Mouse (Mus musculus) urinary bladder, adult 18-20 months (tissue): Measurements from ENCODE around the gene Kcnmb4.

ENCODE experiments used
- DNase-seq, 2 experiments: peaks; one replicate each; pipeline ENCODE4 v3.0.0; 2022; ENCODE audit warnings: low spot score in 2 of 2, mixed read lengths in 2 of 2

The Kcnmb4 gene

GRCm38 (mm10) chr10:116452771-116453170, 20.9 kb downstream of the Kcnmb4 start:
- no peak for DNase-seq

- DNase-seq: no peak
Observed at GRCm38 (mm10) chr10:116450621-116451020, 23.1 kb downstream of the Kcnmb4 start.

- DNase-seq: no peak
Observed at GRCm38 (mm10) chr10:116448166-116448565, 25.5 kb downstream of the Kcnmb4 start.

GRCm38 (mm10) chr10:116447176-116447575, 26.5 kb downstream of the Kcnmb4 start:
- DNase-seq: no peak

- no peak for DNase-seq
Observed at GRCm38 (mm10) chr10:116446040-116446439, 27.6 kb downstream of the Kcnmb4 start.

GRCm38 (mm10) chr10:116444826-116445225, 28.9 kb downstream of the Kcnmb4 start:
- no peak for DNase-seq

- DNase-seq: no peak
Observed at GRCm38 (mm10) chr10:116444371-116444770, 29.3 kb downstream of the Kcnmb4 start.

- no peak for DNase-seq
Observed at GRCm38 (mm10) chr10:116440946-116441345, 32.7 kb downstream of the Kcnmb4 start.

GRCm38 (mm10) chr10:116440088-116440487, 33.6 kb downstream of the Kcnmb4 start:
- DNase-seq: no peak

GRCm38 (mm10) chr10:116435455-116435854, 38.2 kb downstream of the Kcnmb4 start:
- no peak for DNase-seq

GRCm38 (mm10) chr10:116432421-116432820, 41.3 kb downstream of the Kcnmb4 start:
- DNase-seq: no peak

- DNase-seq: no peak
Observed at GRCm38 (mm10) chr10:116428026-116428780, 45.5 kb downstream of the Kcnmb4 start.

GRCm38 (mm10) chr10:116426176-116426575, 47.5 kb downstream of the Kcnmb4 start:
- no peak for DNase-seq

- no peak for DNase-seq
Observed at GRCm38 (mm10) chr10:116424921-116425320, 48.8 kb downstream of the Kcnmb4 start.

GRCm38 (mm10) chr10:116422551-116422950, 51.1 kb downstream of the Kcnmb4 start:
- DNase-seq: no peak

GRCm38 (mm10) chr10:116420976-116421375, 52.7 kb downstream of the Kcnmb4 start:
- no peak for DNase-seq

GRCm38 (mm10) chr10:116418121-116418726, 55.5 kb downstream of the Kcnmb4 start:
- DNase-seq: no peak

- DNase-seq: no peak
Observed at GRCm38 (mm10) chr10:116416726-116417125, 57.0 kb downstream of the Kcnmb4 start.

- DNase-seq: no peak
Observed at GRCm38 (mm10) chr10:116416142-116416541, 57.5 kb downstream of the Kcnmb4 start.

GRCm38 (mm10) chr10:116410826-116411225, 62.9 kb downstream of the Kcnmb4 start:
- DNase-seq: no peak

GRCm38 (mm10) chr10:116407684-116408359, 65.9 kb downstream of the Kcnmb4 start:
- no peak for DNase-seq

- DNase-seq: no peak
Observed at GRCm38 (mm10) chr10:116405011-116405410, 68.7 kb downstream of the Kcnmb4 start.

- DNase-seq: no peak
Observed at GRCm38 (mm10) chr10:116403679-116404078, 70.0 kb downstream of the Kcnmb4 start.
